Mouse (Mus musculus): ENCODE data around the gene Pla2g6.

DNA sequence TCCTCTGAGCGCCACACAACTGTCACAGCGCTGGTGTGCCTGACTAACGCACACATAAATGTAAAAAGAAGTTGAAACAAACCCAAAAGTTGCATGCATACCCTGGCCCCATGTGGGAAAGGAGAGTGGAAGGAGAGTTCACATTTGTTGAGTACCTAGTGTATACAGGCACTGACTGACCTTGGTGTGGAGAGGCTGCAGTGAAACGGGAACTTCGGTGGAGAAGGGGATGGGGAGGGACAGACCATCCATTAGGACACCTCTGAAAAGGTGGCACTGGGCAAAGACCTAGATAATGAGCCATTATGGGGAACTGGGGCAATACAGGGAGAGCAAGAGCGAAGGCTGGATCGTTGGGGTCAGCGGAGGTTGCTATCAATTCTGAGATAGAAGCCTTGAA, 28.3 kb upstream of the Pla2g6 start:
- no peak for TF ChIP-seq CTCF (IDR thresholded peaks at IDR 0.05; ENCODE audit: control insufficient read depth, insufficient read depth, low read length)
- TF ChIP-seq POLR2A (IDR thresholded peaks at IDR 0.05; ENCODE audit: borderline replicate concordance, control insufficient read depth, low read depth, low read length): no peak
